Mouse (Mus musculus) adrenal gland, adult 8-10 months (tissue): ENCODE results near the gene Urad. TPM values are rescaled to one million over a fixed set of nuclear protein-coding genes. Genes with fewer than 3 reads are reported as not detected.

Experiments
- DNase-seq: peaks from one replicate; pipeline ENCODE4 v3.0.0; 2022
- total RNA-seq, 4 experiments: library from RNA; stranded (reverse); gene quantifications; 2 replicates each; pipeline ENCODE4 v1.2.4; 2022

Gene Urad
- total RNA-seq, 4 experiments from 2014 or later, result 1.2 to 1.5 TPM; not detected in 2

DNA sequence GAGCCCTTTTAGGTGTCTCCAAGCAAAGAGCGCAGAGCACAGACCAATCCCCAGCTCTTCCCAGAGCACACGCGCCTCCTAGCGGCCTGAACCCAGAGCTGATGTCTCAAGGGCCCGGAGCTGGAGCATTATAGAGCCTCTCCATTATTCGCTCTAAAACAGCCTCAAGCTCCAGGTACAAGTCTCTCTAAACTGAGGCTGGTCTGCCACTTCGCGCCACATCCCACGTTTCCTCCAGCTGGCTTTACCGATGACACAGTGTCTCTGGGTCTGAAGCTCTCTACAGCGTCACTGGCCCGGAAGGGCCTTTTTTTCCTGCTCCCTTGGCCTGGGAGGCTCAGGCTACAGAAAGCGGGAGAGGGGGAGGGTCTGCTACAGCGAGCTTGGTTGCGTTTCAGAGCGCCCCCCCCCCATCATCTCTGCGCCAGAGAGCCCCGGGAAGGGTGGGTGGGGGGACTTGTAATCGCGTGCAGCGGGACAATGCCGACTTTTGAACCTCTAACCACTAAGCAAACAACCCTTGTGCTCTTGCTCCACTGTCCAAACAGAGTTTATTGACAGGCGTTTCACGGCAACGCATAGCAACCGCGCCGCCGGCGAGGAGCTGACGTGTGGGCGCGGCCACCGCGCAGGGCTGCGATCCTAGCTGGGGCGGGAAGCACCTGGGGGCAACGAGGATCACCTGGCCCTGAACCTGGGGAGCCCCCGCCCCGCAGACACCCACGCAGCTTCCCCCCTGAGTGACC lies 22.8 kb downstream of the Urad start:
- DNase-seq, result no peak

DNA sequence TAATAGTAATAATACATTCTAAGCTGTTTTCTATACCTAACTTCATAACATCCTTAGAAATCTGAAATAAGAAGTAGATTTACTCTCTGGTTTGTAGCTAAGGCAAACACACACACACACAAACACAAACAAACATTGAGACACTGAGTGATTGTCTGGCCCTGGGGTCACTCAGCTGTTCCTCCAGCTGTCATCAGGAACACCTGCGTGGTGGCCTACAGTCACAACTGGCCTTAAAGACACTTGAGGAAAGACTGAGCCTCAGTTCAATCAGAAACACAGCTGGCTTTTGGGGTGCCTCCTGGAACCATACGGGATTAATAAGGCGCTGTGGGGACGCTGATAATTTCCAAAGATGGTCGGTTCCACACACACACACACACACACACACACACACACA lies 25.0 kb downstream of the Urad start:
- DNase-seq, result no peak

DNA sequence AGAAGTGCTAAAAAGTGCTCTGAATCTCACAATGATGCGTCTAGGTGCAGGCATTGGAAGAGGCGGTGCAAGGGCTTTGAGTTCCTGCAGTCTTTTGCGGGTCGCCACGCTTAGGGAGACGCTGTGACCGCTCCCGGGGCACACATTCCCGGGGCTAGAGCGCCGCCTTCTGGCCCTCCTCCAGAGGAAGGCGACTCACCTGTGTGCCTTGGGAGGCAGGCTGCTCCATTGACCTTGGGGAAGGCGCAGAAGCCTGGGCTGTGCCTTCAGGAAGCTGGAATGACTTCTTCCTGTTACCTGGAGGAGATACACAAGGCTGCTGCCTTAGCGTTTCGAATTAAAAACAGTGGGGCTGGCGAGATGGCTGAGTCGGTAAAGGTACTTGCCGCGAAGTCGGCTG lies 28.1 kb downstream of the Urad start:
- no peak for DNase-seq

DNA sequence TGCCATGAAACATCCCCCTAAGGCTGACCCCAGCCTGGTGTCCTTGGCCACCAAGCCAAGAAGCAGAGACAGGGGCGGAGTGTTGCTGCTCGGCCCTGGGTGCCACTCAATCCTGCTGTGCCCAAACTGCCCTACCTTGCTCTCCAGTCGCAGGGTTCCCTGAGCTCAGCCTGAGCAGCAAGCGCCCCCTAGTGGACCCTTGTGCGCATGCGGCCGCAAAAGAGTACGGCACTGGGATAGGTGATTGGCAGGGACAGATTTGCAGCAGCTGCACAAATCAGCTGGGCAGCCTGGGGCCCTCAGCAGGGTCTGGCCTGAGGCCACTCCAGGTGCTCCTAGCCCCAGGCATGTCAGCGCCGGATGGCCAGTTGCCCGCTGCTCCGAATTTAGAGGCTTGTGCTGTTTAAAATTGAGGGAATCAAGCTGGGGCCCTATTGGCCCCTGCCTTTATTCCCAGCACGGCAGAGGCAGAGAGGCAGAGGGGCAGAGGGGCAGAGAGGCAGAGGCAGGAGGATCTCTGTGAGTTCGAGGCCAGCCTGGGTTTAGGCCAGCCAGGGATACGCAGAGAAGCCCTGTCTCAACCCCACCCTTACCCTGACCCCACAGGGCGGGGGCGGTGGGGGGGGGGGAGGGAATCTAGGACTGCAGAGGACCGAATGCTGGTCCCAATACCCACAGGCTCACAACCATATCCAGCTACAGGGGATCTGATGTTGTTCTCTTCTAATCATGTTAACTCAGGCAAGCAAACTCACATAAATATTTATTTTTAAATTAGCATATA lies 28.9 kb downstream of the Urad start:
- DNase-seq, result peak; percentile 28

DNA sequence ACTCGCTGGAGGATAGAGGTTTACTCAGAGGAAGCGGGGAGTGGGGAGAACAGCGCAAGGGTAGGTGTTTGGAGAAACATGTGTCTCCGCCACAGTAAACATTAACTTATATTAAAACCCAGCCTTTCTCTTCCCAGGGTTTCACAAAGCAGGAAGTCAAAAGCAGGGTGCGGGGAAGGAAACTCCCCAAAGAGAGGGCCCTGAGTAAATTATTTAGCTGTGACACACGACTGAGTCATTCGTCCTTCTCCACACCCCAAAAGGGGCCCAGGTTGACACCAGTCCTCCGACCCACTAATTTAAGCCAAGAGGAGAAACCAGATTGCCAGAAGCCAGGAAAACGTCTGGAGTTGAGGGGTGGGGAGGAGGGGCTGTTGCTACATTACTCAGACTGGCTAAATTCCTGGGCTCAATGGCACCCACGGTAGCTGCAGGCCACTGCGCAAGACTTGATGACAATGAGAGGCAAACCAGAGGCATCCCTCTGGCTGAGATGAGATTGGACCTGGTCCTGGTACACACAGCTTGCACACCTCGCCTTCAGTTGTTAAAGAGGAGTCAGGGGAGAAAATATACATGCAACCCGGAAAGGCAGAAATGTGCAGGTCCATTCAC lies 29.6 kb downstream of the Urad start:
- DNase-seq, result no peak

DNA sequence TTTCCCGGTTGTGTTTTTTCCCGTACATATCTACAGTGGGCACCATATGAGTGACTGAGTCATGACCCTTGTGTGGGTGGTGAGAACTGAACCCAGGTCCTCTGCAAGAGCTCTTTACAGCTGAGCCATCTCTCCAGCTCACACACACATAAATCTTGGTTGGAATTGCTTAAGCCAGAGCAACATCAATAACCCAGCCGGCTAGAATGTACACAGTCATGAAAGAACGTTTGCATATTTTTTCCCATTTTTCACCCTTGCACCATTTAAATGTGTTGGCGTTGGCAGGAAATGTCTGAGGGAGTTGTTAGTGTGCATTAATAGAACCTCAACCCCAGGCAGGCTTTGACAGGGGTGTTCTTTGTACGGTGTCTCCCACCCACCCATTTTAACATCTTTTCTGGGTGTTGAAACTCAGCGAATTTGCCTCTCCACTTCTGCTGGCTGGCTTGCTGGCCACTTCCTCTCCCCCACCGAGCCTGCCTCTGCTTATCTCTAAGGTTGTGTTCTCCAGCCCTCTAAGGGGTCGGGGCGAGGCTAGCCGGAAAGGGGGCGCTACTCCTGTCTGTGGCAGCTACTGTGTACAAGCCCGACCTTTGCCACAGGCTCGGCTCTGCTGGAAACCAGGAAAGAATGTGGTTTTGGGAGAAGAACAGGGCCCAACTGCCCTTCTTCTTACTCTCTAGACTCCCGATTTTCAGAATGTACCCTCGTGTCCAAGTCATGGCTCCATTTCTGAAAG lies 30.3 kb downstream of the Urad start:
- no peak for DNase-seq

DNA sequence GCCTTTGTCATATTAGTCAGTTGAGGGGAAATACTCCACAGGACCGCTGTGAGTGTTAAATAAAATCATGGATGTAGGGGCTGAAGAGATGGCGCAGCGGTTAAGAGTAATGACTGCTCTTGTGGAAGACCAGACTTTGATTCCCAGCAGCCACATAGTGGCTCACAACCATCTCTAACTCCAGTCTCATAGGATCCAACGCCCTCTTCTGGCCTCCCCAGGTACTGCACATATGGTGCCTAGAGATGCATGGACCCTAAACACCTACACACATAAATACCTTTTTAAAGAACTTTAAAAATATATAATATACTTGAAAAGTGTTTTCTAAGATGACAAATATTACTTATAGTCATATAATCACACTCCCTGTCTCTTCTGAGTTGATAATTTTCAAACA lies 37.9 kb downstream of the Urad start:
- DNase-seq, result no peak

DNA sequence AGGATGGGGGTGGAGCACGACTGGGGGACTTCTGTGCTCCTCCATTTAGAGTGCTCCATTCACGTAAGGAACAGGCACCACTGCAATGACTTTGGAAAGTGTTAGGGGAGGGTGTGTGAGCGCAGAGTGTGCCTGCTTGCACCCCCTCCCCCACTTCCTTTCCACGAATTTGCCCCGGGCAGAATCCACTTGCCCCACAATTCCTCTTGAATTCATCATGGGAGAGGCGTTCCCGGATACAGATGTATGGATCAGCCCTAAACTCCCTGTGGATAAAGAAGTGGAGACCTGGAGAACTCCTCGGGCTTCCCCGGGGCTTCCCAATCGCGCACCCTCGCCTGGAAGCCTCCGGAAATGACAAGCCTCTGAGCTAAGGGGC lies 44.7 kb downstream of the Urad start:
- DNase-seq, result no peak

DNA sequence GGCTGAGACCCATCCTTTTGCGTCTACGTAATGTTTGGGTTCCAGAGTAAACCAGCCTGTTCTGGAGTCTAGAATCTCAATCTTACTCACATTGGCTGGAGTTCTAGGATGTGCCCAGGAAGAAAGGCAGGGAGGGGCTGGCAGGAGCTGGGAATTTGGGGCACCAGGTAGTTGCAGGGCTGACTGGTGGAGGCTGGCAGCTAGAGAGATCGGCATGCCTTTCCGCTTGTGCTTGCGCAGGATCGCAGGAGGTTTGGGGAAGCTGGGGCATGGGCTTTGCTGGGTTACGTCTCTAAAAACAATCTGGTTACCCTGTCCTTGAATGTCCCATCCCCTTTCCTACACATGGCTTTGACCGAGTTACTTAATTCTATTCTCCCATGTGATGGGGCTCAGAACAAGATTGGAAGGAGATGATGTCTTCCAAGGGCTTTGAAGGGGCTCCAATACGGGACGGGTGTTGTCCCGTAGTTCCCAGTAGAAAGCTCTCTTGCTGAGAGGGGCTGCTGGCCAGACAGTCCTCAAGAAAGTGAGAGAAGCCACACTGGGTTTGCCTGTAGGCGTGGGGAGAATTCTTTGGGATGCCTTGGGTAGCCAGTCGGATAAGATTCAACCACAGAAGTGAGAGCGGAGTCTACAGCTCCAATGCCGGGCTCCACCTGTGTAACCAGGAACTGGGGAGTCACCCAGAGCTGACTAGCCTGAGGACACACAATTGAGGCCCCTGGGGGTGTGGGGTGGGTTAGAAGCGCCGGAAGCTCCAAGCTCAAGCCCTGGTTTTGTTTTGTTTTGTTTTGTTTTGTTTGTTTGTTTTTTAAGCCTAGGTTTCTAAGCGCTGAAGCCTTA lies 45.3 kb downstream of the Urad start:
- no peak for DNase-seq

DNA sequence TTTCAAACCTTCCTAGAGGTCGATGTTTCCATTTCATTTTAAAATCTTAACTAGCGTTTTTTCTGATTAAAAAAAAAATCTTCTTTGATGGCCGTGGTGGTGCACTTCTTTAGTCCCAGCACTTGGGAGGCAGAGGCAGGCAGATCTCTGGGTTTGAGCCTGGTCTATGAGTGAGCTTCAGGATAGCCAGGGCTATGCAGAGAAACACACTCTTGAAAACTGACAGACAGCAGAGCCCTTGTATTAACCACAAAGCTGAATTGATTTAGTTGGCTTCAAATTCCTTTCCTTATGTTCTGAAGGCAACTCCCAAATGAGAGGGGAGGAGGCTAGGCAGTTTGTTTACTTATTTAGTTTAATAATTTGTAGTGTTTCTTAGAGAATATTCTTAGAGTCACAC lies 46.5 kb downstream of the Urad start:
- no peak for DNase-seq

DNA sequence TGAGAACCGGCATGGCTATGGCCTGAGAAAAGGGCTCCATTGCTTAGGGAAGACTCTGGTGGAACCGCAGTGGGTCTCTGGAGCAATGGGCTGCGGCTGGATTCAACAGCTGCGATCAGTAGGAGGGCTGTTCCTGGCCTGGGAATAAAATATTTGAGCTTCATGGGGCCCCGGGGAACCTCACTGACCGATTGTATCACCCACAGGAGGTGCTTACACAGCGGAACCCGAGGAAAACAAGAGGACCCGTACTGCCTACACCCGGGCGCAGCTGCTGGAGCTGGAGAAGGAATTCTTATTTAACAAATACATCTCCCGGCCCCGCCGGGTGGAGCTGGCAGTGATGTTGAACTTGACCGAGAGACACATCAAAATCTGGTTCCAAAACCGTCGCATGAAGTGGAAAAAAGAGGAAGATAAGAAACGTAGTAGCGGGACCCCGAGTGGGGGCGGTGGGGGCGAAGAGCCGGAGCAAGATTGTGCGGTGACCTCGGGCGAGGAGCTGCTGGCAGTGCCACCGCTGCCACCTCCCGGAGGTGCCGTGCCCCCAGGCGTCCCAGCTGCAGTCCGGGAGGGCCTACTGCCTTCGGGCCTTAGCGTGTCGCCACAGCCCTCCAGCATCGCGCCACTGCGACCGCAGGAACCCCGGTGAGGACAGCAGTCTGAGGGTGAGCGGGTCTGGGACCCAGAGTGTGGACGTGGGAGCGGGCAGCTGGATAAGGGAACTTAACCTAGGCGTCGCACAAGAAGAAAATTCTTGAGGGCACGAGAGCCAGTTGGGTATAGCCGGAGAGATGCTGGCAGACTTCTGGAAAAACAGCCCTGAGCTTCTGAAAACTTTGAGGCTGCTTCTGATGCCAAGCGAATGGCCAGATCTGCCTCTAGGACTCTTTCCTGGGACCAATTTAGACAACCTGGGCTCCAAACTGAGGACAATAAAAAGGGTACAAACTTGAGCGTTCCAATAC lies 47.8 kb downstream of the Urad start:
- DNase-seq, result no peak

DNA sequence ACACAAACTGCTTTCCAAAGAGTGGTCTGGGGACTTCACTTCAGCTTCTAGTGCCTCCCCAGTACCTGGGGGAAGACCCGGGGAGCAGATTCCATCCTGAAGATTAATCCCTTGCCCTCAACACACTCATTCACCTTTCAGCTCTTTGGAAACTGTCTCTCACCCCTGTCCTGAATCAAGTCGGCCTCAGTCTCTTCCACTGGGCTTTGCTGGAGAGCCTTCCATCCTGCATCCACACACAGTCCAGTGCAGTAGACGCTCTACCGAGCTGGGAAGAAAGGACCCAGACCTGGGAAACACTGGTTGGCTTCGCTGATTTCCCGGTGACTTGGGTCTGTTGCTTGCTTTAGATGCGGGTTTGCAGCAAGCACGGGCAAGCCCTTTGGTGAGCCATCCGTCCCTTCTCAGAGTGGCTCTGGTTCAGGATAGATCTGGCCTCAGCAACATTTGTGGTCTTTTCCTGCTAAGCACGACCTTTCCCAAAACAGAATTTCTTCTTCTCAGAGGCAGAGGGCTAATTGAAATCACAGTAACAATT lies 49.4 kb downstream of the Urad start:
- no peak for DNase-seq

DNA sequence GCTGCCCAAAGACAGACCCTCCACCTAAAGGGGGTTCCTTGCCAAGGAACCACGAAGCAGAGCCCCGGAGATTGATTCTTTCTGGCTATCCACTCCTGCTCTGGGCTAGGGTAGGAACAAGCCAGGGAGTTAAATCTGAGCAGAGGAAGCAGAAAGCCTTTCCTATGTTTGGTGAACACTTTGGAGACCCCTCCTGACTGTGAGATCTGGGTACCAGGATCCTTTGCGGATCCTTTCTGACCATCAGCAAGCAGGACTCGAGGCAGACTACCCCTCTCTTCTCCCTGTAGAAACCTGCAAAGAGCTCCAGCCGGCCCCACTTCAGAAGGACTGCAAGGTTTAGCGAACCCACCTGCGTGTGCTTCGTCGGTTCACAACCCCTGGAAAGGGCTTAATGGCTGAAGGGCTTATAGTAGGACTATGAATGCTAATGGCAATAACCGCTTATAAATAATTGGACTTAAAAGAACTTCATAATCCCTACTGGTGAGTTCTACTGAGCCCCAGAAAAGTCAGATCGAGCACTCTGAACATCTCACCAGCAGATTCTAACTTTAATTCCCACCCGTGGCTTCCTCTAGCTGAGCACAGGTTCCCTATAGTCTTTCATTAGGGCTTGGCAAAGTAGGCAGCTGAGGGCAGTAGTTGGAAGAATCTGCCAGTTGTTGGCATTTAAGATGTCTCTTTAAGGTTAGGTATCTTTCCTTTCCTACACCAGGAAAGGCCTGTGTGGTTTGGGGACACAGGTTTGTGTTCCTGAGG lies 50.0 kb downstream of the Urad start:
- no peak for DNase-seq

DNA sequence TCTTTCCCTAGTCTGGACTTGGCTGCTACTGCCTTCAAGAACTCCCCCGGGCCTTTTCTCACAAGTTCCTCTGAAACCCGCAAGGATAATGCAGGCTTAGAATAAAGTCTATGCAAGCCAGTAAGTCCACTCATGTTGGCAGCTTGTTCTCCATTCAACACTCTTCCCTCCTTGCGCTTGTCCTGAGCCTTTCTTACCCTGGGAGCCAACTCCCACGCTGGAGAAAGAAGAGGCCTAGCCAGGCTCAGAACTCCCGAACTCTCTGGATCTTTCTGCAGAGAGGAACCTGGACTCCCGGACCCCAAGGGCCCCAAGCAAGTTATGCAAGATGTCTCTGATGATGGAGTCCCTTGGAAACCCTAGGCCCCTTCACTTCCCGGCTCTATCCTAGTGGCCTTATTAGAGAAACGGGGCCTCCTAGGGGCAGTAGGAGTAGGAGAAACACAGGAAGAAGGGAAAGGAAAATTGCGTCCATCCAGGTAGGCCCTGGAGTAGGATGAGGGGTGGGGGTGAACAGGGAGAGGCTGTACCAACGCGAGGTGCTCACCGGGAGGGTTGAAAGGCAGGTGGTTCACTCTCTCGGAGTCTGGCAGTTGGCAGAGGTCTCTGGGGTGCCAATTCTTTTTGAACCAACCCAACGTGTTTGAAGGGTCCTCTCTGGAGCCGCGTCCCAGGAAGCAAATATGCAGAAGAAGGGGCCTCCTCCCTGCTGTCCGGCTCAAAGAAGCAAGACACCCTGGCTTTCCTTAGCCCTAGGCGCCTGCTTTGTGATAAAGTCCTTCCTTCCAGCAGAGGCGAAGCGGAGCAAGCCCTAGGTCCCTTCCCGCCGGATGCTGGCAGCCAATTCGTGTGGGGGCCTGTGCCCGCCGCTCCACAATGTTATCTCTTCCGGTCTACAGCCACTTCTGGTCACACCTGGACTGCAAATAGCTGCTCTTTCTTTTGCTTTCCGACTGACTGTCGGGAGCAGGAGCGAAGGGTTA lies 51.3 kb downstream of the Urad start:
- no peak for DNase-seq

DNA sequence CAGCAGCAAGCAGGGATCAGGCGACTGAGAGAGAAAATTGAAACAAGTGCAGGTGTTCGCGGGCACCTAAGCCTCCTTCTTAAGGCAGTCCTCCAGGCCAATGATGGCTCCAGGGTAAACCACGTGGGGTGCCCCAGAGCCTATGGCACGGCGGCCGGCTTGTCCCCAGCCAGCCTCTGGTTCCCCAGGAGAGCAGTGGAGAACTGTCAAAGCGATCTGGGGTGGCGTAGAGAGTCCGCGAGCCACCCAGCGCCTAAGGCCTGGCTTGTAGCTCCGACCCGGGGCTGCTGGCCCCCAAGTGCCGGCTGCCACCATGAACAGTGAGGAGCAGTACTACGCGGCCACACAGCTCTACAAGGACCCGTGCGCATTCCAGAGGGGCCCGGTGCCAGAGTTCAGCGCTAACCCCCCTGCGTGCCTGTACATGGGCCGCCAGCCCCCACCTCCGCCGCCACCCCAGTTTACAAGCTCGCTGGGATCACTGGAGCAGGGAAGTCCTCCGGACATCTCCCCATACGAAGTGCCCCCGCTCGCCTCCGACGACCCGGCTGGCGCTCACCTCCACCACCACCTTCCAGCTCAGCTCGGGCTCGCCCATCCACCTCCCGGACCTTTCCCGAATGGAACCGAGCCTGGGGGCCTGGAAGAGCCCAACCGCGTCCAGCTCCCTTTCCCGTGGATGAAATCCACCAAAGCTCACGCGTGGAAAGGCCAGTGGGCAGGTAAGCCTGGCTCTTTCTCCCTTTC lies 52.1 kb downstream of the Urad start, which contains the start of gene Pdx1:
Gene Pdx1 (plus strand): TSS at position 34 of the 747 bp plus-strand sequence.
- no peak for DNase-seq

DNA sequence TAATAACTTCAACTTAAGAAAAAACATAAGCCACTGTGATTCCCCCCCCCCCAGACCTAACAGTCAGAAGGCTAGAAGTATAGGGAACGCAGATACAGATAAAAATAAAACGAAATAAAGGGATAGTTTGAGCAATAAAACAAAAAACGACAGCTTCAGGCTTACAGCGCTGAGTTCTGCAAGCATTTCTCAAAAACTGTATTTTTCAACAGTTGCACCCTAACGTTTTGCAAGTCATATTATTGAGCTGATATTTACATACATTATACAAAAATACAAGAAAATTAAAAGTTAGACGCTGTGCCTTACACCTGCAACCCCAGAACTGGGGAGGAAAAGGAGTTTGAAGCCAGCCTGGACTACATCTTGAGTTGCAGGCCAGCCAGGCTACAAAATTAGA lies 52.9 kb downstream of the Urad start:
- no peak for DNase-seq

DNA sequence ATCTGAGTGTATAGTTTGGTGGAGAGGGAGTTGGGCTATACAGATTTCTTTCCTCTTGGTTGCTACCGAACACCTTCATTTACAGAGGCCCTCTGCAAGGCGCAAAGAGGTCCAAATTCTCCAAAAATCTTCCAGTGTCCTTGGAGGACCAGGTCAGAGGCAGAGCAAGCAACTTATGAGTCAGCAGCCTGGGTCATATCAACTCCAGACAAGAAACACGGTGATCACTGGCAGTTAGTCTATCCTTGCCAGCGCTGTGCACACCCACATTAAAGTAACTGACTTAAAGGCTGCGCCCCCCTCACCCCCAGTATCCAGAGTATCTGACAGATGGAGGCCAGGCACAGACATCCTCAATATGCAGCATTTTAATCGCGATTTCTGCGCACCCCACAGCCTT lies 53.5 kb downstream of the Urad start:
- no peak for DNase-seq

DNA sequence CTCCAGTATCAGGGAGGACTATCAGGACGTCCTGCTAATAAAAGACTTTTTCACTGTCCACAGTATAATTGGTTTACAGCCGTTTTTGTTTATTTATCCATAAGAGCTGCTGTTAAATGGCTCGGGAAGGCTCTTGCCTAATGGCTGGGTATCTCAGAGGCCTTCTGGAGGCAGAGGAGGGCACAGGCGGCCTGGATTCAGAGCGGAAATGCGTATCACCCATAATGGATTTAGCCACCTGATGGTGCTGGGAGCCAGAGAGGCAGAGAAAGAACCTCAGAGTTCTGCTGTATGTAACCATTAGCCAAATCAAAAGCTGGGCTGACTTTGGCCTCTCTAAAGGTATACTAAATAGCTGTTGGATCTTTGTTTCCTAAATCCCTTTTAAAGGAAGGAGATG lies 54.8 kb downstream of the Urad start:
- DNase-seq, result no peak
